Mouse (Mus musculus) heart, postnatal 0 days (tissue): ENCODE data around the gene Fkrp. TPM values are rescaled to one million over a fixed set of nuclear protein-coding genes. Genes with fewer than 3 reads are reported as not detected.

Source experiments
- ATAC-seq: fragments of 200-750 bp; cut with Nextera tagmentation; 2 replicates; pipeline ENCODE4 v1.8.0; 2017; ENCODE audit warnings: low read depth, moderate number of reproducible peaks, moderate library complexity; ENCODE audit not compliant: insufficient read depth
- DNase-seq: peaks from one replicate; pipeline ENCODE4 v3.0.0-alpha.2; 2016; ENCODE audit warnings: low spot score
- H3K27ac ChIP-seq: fragments of 300-500 bp; sonication (generic); 2 replicates; pipeline ENCODE4 v1.5.1; 2014; ENCODE audit warnings: low read depth, mild to moderate bottlenecking
- H3K27me3 ChIP-seq: fragments of 300-500 bp; sonication (generic); 2 replicates; pipeline ENCODE4 v1.6.1; 2014; ENCODE audit warnings: low read length, mixed read lengths; ENCODE audit not compliant: control insufficient read depth, insufficient read depth
- H3K36me3 ChIP-seq: fragments of 300-500 bp; sonication (generic); replicated peaks from 2 replicates; pipeline ENCODE4 v1.6.1; 2014; ENCODE audit warnings: low read length, mixed read lengths; ENCODE audit not compliant: control insufficient read depth, insufficient read depth
- H3K4me1 ChIP-seq: fragments of 300-500 bp; sonication (generic); 2 replicates; pipeline ENCODE4 v1.6.1; 2014; ENCODE audit warnings: antibody characterized with exemption; ENCODE audit not compliant: control insufficient read depth, insufficient read depth
- H3K4me2 ChIP-seq: fragments of 300-500 bp; sonication (generic); 2 replicates; pipeline ENCODE4 v1.6.1; 2014; ENCODE audit warnings: low read depth, mild to moderate bottlenecking, low read length, moderate library complexity
- H3K4me3 ChIP-seq: fragments of 300-500 bp; sonication (generic); 2 replicates; pipeline ENCODE4 v1.5.1; 2014; ENCODE audit warnings: low read depth, low read length
- H3K9ac ChIP-seq: fragments of 300-500 bp; sonication (generic); replicated peaks from 2 replicates; pipeline ENCODE4 v1.6.1; 2014; ENCODE audit warnings: low read depth, low read length, mixed read lengths
- H3K9me3 ChIP-seq: fragments of 300-500 bp; sonication (generic); replicated peaks from 2 replicates; pipeline ENCODE4 v1.6.1; 2016; ENCODE audit warnings: low read length; ENCODE audit not compliant: control insufficient read depth
- CTCF ChIP-seq: IDR thresholded peaks from 2 replicates; pipeline ENCODE4 v1.5.1; 2016; ENCODE audit warnings: antibody characterized with exemption, control low read depth, low read depth
- EP300 ChIP-seq: IDR thresholded peaks from 2 replicates; pipeline ENCODE4 v1.6.1; 2016; ENCODE audit warnings: antibody characterized with exemption, low read depth
- WGBS: fragments of 180-500 bp; shearing (Covaris S2); extraction: QIAGEN DNeasy Blood & Tissue Kit; methylation state at CpG from one replicate; pipeline ENCODE4 v1.1.7; 2014; 5-methylcytosine and 5-hydroxymethylcytosine counted together
- polyA plus RNA-seq: library from polyadenylated mRNA; unstranded; fragments of >200 nt; fragmentation: Nextera tagmentation; extraction: Ambion mirVana; gene quantifications from 2 replicates; pipeline ENCODE4 v1.2.1, GENCODE M21; 2015
- total RNA-seq: library from RNA; depleted of rRNA; stranded (reverse); fragments of >200 nt; gene quantifications from 2 replicates; pipeline ENCODE4 v1.2.3, GENCODE M21; 2014; ENCODE audit warnings: low replicate concordance

The Fkrp gene
- total and polyA plus RNA-seq, 2 experiments from 2014 or later = 28.9 to 54.2 TPM

DNA sequence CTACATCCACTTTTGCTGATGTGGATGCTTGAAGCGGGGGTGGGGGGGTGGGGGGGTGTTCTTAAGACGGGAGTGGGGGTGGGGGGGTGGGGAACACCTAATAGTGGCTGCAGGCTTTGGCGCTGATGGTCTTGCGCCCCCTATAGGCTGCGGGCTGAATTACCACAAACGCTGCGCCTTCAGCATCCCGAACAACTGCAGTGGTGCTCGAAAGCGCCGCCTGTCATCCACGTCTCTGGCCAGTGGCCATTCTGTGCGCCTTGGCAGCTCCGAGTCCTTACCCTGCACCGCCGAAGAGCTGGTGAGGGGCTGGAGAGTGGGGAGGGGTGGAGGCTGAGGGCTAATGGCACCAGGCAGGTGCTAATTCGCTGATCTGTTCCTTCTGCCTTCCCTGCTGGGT lies 32.0 kb upstream of the Fkrp start:
- Histone ChIP-seq H3K4me1 (peaks cover 8% of the 10 kb centered on the region; the same call in 1 of the 2 replicates), H3K4me3 (no peak overlapping the region), H3K9me3 (no peaks in the 10 kb centered on the region), H3K4me2 (no peak overlapping the region), H3K9ac (no peak overlapping the region), H3K36me3 (peaks cover 54% of the 10 kb centered on the region), H3K27me3 (no peaks in the 10 kb centered on the region), H3K27ac (no peak overlapping the region)
- DNase-seq (no peak), ATAC-seq (no peak)
- TF ChIP-seq EP300 (no peak), CTCF (peak; percentile 46)
- 38% methylated on average over 17 of the region's 17 CpGs for WGBS

DNA sequence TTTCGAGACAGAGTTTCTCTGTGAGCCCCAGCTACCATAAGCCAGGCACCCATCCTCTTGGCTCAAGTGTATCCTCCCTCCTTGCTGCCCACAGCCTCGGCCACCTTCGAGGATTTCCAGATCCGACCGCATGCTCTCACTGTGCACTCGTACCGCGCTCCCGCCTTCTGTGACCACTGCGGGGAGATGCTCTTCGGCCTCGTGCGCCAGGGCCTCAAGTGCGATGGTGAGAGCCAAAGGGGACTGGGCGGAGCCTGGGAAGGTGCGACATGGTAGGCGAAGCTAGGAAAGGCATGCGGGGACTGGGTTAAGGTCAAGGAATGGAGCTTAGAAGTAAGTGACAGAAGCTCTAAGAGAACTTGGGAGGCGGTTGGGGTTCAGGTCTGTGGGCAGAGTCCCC lies 31.0 kb upstream of the Fkrp start:
- H3K36me3 ChIP-seq = peaks cover 45% of the 10 kb centered on the region
- 83% methylated on average over 19 of the region's 19 CpGs for WGBS
- no peak for ATAC-seq
- H3K9ac ChIP-seq = no peak overlapping the region
- H3K27ac ChIP-seq = no peak overlapping the region
- no peak for DNase-seq
- peaks cover 10% of the 10 kb centered on the region; the same call in 1 of the 2 replicates for H3K4me1 ChIP-seq
- H3K9me3 ChIP-seq = no peaks in the 10 kb centered on the region
- H3K4me2 ChIP-seq = no peak overlapping the region
- H3K4me3 ChIP-seq = no peak overlapping the region
- TF ChIP-seq EP300 (no peak), CTCF (no peak)
- no peaks in the 10 kb centered on the region for H3K27me3 ChIP-seq

- ATAC-seq (no peak), DNase-seq (no peak)
- TF ChIP-seq EP300 = no peak
- no peak for TF ChIP-seq CTCF
- Histone ChIP-seq H3K4me1 (peaks cover 10% of the 10 kb centered on the region; the same call in 1 of the 2 replicates), H3K9me3 (no peaks in the 10 kb centered on the region), H3K9ac (no peak overlapping the region), H3K27ac (no peak overlapping the region), H3K4me3 (no peak overlapping the region), H3K4me2 (no peak overlapping the region), H3K36me3 (peaks cover 38% of the 10 kb centered on the region), H3K27me3 (no peaks in the 10 kb centered on the region)
- 92% methylated on average over 5 of the region's 5 CpGs for WGBS
Measured at GRCm38 (mm10) chr7:16846775-16847174, 30.2 kb upstream of the Fkrp start.

DNA sequence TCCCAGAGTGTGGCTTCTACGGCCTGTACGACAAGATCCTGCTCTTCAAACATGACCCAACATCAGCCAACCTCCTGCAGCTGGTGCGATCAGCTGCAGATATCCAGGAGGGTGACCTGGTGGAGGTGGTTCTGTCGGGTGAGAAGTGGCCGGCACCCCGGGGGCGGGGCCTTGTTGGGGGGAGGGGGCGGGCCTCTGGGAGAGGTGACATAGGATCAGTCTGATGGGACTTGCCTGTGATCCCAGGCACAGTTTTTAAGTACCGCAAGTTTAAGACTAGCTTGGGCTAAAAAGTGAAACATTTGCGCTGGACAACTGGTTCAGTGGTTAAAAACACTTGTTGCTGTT lies 29.3 kb upstream of the Fkrp start:
- no peaks in the 10 kb centered on the region for H3K27me3 ChIP-seq
- H3K4me2 ChIP-seq = peak overlapping the region; percentile 96
- no peak for DNase-seq
- no peak for ATAC-seq
- H3K9me3 ChIP-seq = no peaks in the 10 kb centered on the region
- H3K4me1 ChIP-seq = peaks cover 10% of the 10 kb centered on the region; the same call in 1 of the 2 replicates
- H3K4me3 ChIP-seq = peak overlapping the region; percentile 84
- WGBS = 47% methylated on average over 10 of the region's 10 CpGs
- peak overlapping the region; percentile 90 for H3K27ac ChIP-seq
- H3K36me3 ChIP-seq = peaks cover 41% of the 10 kb centered on the region
- H3K9ac ChIP-seq = peak overlapping the region; percentile 54; the same call in 1 of the 2 replicates
- TF ChIP-seq CTCF (no peak), EP300 (no peak)

GRCm38 (mm10) chr7:16845072-16845819 lies 28.7 kb upstream of the Fkrp start:
- ATAC-seq (peak; percentile 13), DNase-seq (peak; percentile 60)
- Histone ChIP-seq H3K4me2 (peak overlapping the region; percentile 96), H3K27me3 (no peaks in the 10 kb centered on the region), H3K4me1 (peaks cover 10% of the 10 kb centered on the region; the same call in 1 of the 2 replicates), H3K9me3 (no peaks in the 10 kb centered on the region), H3K4me3 (peak overlapping the region; percentile 84), H3K36me3 (peaks cover 42% of the 10 kb centered on the region), H3K27ac (peak overlapping the region; percentile 90), H3K9ac (peak overlapping the region; percentile 54; the same call in 1 of the 2 replicates)
- 39% methylated on average over 14 of the region's 14 CpGs for WGBS
- TF ChIP-seq EP300 (0 out of 2 replicates have a peak, but pooled peaks have one; percentile 26), CTCF (no peak)
